Mouse (Mus musculus): ENCODE data around the gene Lpp. TPM values are rescaled to one million over a fixed set of nuclear protein-coding genes. Genes with fewer than 3 reads are reported as not detected.
A peak's percentile ranks its signal among the peaks of the same experiment; 100 is the strongest.

Gene Lpp
- total and polyA plus RNA-seq, 3 experiments, result 0.64 to 1.2 (median 0.68) TPM

DNA sequence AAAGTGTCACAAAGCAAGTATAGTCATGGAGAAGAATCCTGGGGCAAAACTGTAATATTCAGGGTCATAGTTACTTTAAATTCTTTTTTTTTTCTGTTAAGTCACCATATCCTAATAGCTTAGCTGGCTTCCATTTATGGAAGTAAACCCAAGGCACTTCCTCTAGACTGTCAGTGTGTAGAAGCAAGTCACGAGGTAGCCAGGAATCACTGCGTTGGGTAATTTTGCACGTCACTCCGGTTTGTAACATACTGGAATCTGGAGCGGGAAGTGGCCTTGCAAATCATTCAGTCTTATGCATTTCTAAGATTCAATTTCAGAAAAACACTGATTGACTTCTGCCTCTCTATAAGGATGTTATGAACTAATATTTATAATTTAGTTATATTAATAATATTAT, 232.3 kb downstream of the Lpp start:
- Histone ChIP-seq H3K4me2 (ENCODE audit: insufficient read depth, low read depth, poor library complexity, severe bottlenecking) (no peak overlapping the region), H3K36me3 (replicated peaks in 1 of 2; ENCODE audit: control insufficient read depth in 1 of 2, insufficient read depth in 1 of 2, low read length in 1 of 2) (no peaks in the 10 kb centered on the region), H3K9me3 (replicated peaks; ENCODE audit: low read length) (no peaks in the 10 kb centered on the region), H3K27me3 (replicated peaks) (no peaks in the 10 kb centered on the region), H3K27ac (ENCODE audit: insufficient read depth, low read depth) (no peak overlapping the region), H3K4me3 (replicated peaks in 1 of 3; ENCODE audit: low read depth in 2 of 3, low read length in 2 of 3, poor library complexity in 1 of 3) (no peak overlapping the region), H3K4me1 (ENCODE audit: control insufficient read depth in 1 of 2, insufficient read depth in 2 of 2) (peaks cover 14 to 73% of the 10 kb centered on the region in 2 experiments), H3K79me2 (replicated peaks; ENCODE audit: control insufficient read depth, extremely low read depth, insufficient read depth, poor library complexity, severe bottlenecking) (no peaks in the 10 kb centered on the region), H3K9ac (ENCODE audit: insufficient read depth, low read depth) (no peak overlapping the region)
- in situ Hi-C loops (cut with MboI; ENCODE audit: low pct_ligation_motif_present, low pct_unique_long_range_greater_than_20kb, low sequenced_read_pairs) (loop anchor here (25.0 kb wide), 1 partner anchor 638 kb away; the partner anchor contains the start of genes Bcl6 and Gm37419), dilution Hi-C loops (cut with MboI; ENCODE audit: extremely low pct_ligation_motif_present, extremely low pct_unique_long_range_greater_than_20kb, low sequenced_read_pairs) (no loop called here)
- no peak for TF ChIP-seq POLR2A (IDR thresholded peaks at IDR 0.05; ENCODE audit: low read depth, low read length)
- no peak for TF ChIP-seq MEF2A (IDR thresholded peaks at IDR 0.05; ENCODE audit: borderline replicate concordance, low read depth, low read length)
- TF ChIP-seq TBP (conservative IDR thresholded peaks at IDR 0.05; ENCODE audit: low read depth, low read length), result no peak
- TF ChIP-seq POLR2AphosphoS2 (IDR thresholded peaks at IDR 0.05; ENCODE audit: low read depth, low read length), result no peak
- no peak for TF ChIP-seq CTCF (conservative IDR thresholded peaks at IDR 0.05 in 1 of 2, IDR thresholded peaks at IDR 0.05 in 1 of 2; ENCODE audit: low read depth in 2 of 2, low read length in 2 of 2)
- TF ChIP-seq ZNF384 (IDR thresholded peaks at IDR 0.05; ENCODE audit: low read depth, low read length), result no peak
- no peak for DNase-seq (ENCODE audit: extremely low read depth)

DNA sequence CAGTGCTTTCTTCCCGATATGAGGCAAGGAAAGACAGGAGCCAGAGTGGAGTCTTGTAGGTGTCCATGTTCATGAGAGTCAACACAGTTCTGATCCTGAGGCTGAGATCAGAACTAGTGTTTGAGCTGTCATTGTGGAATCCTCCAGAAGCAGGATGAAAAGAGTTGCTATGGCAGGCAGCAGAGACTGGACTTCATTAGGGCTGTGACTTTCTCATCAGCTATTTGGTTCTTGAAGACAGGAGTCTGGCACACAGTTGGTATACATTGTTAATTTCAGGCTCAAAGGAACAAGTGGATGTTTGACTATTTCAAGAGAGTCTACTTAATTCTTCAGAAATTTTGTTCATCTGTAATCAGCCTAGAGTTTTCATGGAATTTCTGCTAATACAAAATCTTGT, 235.5 kb downstream of the Lpp start:
- TF ChIP-seq POLR2A (IDR thresholded peaks at IDR 0.05; ENCODE audit: low read depth, low read length) (no peak), TCF12 (IDR thresholded peaks at IDR 0.05; ENCODE audit: low read depth, low read length) (no peak), E2F4 (IDR thresholded peaks at IDR 0.05; ENCODE audit: insufficient replicate concordance, low read depth, low read length) (no peak), CHD2 (IDR thresholded peaks at IDR 0.05; ENCODE audit: low read length) (no peak), ETS1 (conservative IDR thresholded peaks at IDR 0.05; ENCODE audit: low read depth, low read length) (no peak), PAX5 (IDR thresholded peaks at IDR 0.05; ENCODE audit: low read length) (no peak), MXI1 (IDR thresholded peaks at IDR 0.05; ENCODE audit: low read depth, low read length) (no peak), JUN (IDR thresholded peaks at IDR 0.05; ENCODE audit: insufficient read depth, low read depth, low read length) (no peak), SIN3A (IDR thresholded peaks at IDR 0.05; ENCODE audit: low read length) (no peak), UBTF (IDR thresholded peaks at IDR 0.05; ENCODE audit: low read depth, low read length) (no peak), RAD21 (IDR thresholded peaks at IDR 0.05; ENCODE audit: low read depth, low read length) (no peak), POLR2AphosphoS2 (IDR thresholded peaks at IDR 0.05; ENCODE audit: low read depth, low read length) (no peak), TBP (conservative IDR thresholded peaks at IDR 0.05; ENCODE audit: low read depth, low read length) (no peak), EP300 (IDR thresholded peaks at IDR 0.05; ENCODE audit: low read length) (no peak), MAFK (IDR thresholded peaks at IDR 0.05; ENCODE audit: insufficient replicate concordance, low read length) (no peak), NELFE (IDR thresholded peaks at IDR 0.05; ENCODE audit: low read depth, low read length) (no peak), CHD1 (IDR thresholded peaks at IDR 0.05; ENCODE audit: low read depth, low read length) (no peak), IRF4 (IDR thresholded peaks at IDR 0.05; ENCODE audit: low read depth, low read length) (no peak), BHLHE40 (IDR thresholded peaks at IDR 0.05; ENCODE audit: low read depth, low read length) (no peak), RCOR1 (conservative IDR thresholded peaks at IDR 0.05; ENCODE audit: low read depth, low read length) (no peak)
- no peaks in the 10 kb centered on the region for H3K36me3 ChIP-seq (replicated peaks in 1 of 2; ENCODE audit: control insufficient read depth in 1 of 2, insufficient read depth in 1 of 2, low read length in 1 of 2)
- H3K9me3 ChIP-seq (replicated peaks; ENCODE audit: low read length), result no peaks in the 10 kb centered on the region
- H3K79me2 ChIP-seq (replicated peaks; ENCODE audit: control insufficient read depth, extremely low read depth, insufficient read depth, poor library complexity, severe bottlenecking), result no peaks in the 10 kb centered on the region
- no peak overlapping the region for H3K27ac ChIP-seq (ENCODE audit: insufficient read depth, low read depth)
- no peak overlapping the region for H3K9ac ChIP-seq (ENCODE audit: insufficient read depth, low read depth)
- H3K4me2 ChIP-seq (ENCODE audit: insufficient read depth, low read depth, poor library complexity, severe bottlenecking), result peak overlapping the region; percentile 16; the same call in 1 of the 2 replicates
- in situ Hi-C loops (cut with MboI; ENCODE audit: low pct_ligation_motif_present, low pct_unique_long_range_greater_than_20kb, low sequenced_read_pairs) (loop anchor here (25.0 kb wide), 1 partner anchor 641 kb away; the partner anchor contains the start of genes Bcl6 and Gm37419), dilution Hi-C loops (cut with MboI; ENCODE audit: extremely low pct_ligation_motif_present, extremely low pct_unique_long_range_greater_than_20kb, low sequenced_read_pairs) (no loop called here)
- H3K27me3 ChIP-seq (replicated peaks), result no peaks in the 10 kb centered on the region
- no peak overlapping the region for H3K4me3 ChIP-seq (replicated peaks in 1 of 3; ENCODE audit: low read depth in 2 of 3, low read length in 2 of 3, poor library complexity in 1 of 3)
- peaks cover 14 to 72% of the 10 kb centered on the region in 2 experiments for H3K4me1 ChIP-seq (ENCODE audit: control insufficient read depth in 1 of 2, insufficient read depth in 2 of 2)
- DNase-seq (ENCODE audit: extremely low read depth), result peak; percentile 12

Data from CH12.LX (cell line).